Comparison of ENCODE assay signal across 9 mouse cellular contexts in the genomic region with DNA sequence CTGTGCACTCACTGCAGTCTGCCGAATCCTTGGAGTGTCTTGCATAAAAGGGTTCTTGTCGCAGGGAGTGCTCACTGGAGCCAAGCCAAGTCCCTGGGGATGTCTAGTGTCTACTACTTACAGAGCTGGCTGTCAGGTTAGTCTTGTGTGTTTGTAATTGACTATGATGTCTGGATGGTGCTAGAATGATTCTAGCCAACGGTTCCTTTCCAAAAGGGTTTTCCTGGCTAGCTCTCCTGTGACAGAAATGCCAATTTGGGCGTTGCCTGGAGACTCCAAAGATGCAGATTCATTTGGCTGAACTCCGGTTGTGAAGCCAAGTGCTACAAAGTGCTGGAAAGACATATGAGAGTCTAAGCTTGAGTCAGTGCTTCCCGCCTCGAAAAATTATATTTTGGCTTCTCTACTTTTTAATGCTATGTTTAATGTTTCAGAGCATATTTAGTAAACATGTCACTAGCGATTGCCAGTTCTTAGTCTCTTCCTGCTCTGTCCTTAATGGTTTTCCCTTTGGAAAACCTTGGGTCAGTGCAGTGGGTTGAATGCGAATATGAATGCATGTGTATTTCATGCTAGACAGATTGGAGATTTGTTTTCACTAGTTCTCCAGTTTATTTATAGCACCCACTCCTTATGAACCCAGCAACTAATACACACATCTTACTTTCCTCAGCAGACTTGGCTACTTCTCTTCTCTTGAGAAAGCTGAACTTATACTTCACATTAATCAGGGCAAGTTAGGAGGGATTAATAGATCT.
DNase-seq lines count a peak whose midpoint lies in the region; ATAC-seq and TF ChIP-seq lines count a peak whose summit lies in the region.
"Had no signal": no experiment of that assay in that cellular context is flagged by ENCODE, and none has a peak within 500 bp of the region (broad histone marks: within the 10 kb centered on the region; RNA-seq: fewer than 3 reads in every experiment).

No protein-coding gene starts in this region.

- H3K27me3 ChIP-seq in forebrain, embryonic 15.5 days = no peaks in the 10 kb centered on the region
- H3K27me3 ChIP-seq in forebrain, embryonic 12.5 days = no peaks in the 10 kb centered on the region
- H3K27me3 ChIP-seq in midbrain, postnatal 0 days (ENCODE audit: insufficient read depth, low read length) = no peaks in the 10 kb centered on the region
- H3K27me3 ChIP-seq: limb, embryonic 13.5 days had no signal

- H3K36me3 ChIP-seq in forebrain, embryonic 15.5 days = no peaks in the 10 kb centered on the region
- H3K36me3 ChIP-seq in forebrain, embryonic 12.5 days (replicated peaks) = no peaks in the 10 kb centered on the region
- H3K36me3 ChIP-seq in midbrain, postnatal 0 days (ENCODE audit: insufficient read depth, low read length) = no peaks in the 10 kb centered on the region
- H3K36me3 ChIP-seq: limb, embryonic 13.5 days had no signal

- H3K9me3 ChIP-seq in forebrain, embryonic 15.5 days = no peaks in the 10 kb centered on the region
- H3K9me3 ChIP-seq in forebrain, embryonic 12.5 days = no peaks in the 10 kb centered on the region
- no peaks in the 10 kb centered on the region for H3K9me3 ChIP-seq in midbrain, postnatal 0 days (ENCODE audit: low read length)
- H3K9me3 ChIP-seq: limb, embryonic 13.5 days had no signal

- 51% methylated on average over 9 of the region's 9 CpGs for whole genome bisulfite sequencing in forebrain, embryonic 15.5 days
- WGBS in forebrain, embryonic 12.5 days = 85% methylated on average over 9 of the region's 9 CpGs
- WGBS in midbrain, postnatal 0 days = 71% methylated on average over 9 of the region's 9 CpGs

- no peak overlapping the region for H3K27ac ChIP-seq in forebrain, embryonic 15.5 days (replicated peaks)
- no peak overlapping the region for H3K27ac ChIP-seq in forebrain, embryonic 12.5 days
- H3K27ac ChIP-seq in gastrocnemius, adult 2 months = no peak overlapping the region
- no peak overlapping the region for H3K27ac ChIP-seq in midbrain, postnatal 0 days (ENCODE audit: low read depth, low read length)
- H3K27ac ChIP-seq: limb, embryonic 13.5 days had no signal

- no peak for TF ChIP-seq CTCF in gastrocnemius, adult 2 months (IDR thresholded peaks at IDR 0.05)
- no peak for TF ChIP-seq CTCF in midbrain, postnatal 0 days (IDR thresholded peaks at IDR 0.05)

- peak; percentile 98 for ATAC-seq in forebrain, embryonic 15.5 days (replicated peaks)
- no peak for ATAC-seq in forebrain, embryonic 12.5 days (ENCODE audit: low FRiP score)
- ATAC-seq in midbrain, postnatal 0 days (ENCODE audit: low FRiP score) = peak; percentile 82; the same call in 1 of the 2 replicates

- H3K4me3 ChIP-seq in forebrain, embryonic 15.5 days = no peak overlapping the region
- H3K4me3 ChIP-seq in forebrain, embryonic 12.5 days (replicated peaks) = no peak overlapping the region
- no peak overlapping the region for H3K4me3 ChIP-seq in gastrocnemius, adult 2 months
- H3K4me3 ChIP-seq in midbrain, postnatal 0 days (ENCODE audit: low read depth, low read length) = no peak overlapping the region
- H3K4me3 ChIP-seq: limb, embryonic 13.5 days had no signal

- peaks cover 2% of the 10 kb centered on the region; the same call in 1 of the 2 replicates for H3K4me1 ChIP-seq in forebrain, embryonic 15.5 days
- H3K4me1 ChIP-seq in forebrain, embryonic 12.5 days = no peaks in the 10 kb centered on the region
- H3K4me1 ChIP-seq in midbrain, postnatal 0 days (ENCODE audit: insufficient read depth, low read length) = no peaks in the 10 kb centered on the region
- H3K4me1 ChIP-seq: limb, embryonic 13.5 days had no signal

- H3K4me2 ChIP-seq in forebrain, embryonic 15.5 days (replicated peaks) = no peak overlapping the region
- H3K4me2 ChIP-seq in forebrain, embryonic 12.5 days = no peak overlapping the region
- H3K4me2 ChIP-seq in midbrain, postnatal 0 days (ENCODE audit: low read depth, low read length, poor library complexity, severe bottlenecking) = no peak overlapping the region
- H3K4me2 ChIP-seq: limb, embryonic 13.5 days had no signal

- DNase-seq in brain, embryonic 18.5 days (ENCODE audit: low read depth, low spot score) = peak; percentile 76
- DNase-seq in gastrocnemius, adult 2 months = peak; percentile 67
- peak; percentile 29 for DNase-seq in layer of hippocampus, adult 9-11 months
- peak; percentile 95 for DNase-seq in midbrain, postnatal 0 days (ENCODE audit: low spot score)
- DNase-seq in embryo, embryonic 10 days (ENCODE audit: low spot score) = no peak
- DNase-seq in thymus, postnatal 36 days = no peak

- intact Hi-C loops in gastrocnemius, adult 2 months (cut with DNase I) = no loop called here

- no peak overlapping the region for H3K9ac ChIP-seq in forebrain, embryonic 15.5 days (replicated peaks)
- H3K9ac ChIP-seq in forebrain, embryonic 12.5 days = no peak overlapping the region
- no peak overlapping the region for H3K9ac ChIP-seq in midbrain, postnatal 0 days (replicated peaks; ENCODE audit: low read length, poor library complexity, severe bottlenecking)
- H3K9ac ChIP-seq: limb, embryonic 13.5 days had no signal

Comparison
In these comparisons a context has a peak if more than half of its experiments do, and no peak if none do; other contexts are left out.
1. DNase-seq: peak in brain, embryonic 18.5 days (single experiment), gastrocnemius, adult 2 months (single experiment), layer of hippocampus, adult 9-11 months (single experiment) and midbrain, postnatal 0 days (single experiment); none in embryo, embryonic 10 days (single experiment) and thymus, postnatal 36 days (0 of 2).